Mouse (Mus musculus): ENCODE measurements around the gene Gfer. TPM values are rescaled to one million over a fixed set of nuclear protein-coding genes. Genes with fewer than 3 reads are reported as not detected.

Gfer gene
- polyA plus RNA-seq (2014; fragmentation: Nextera tagmentation; extraction: Ambion mirVana): 48.1 and 48.5 TPM in 2 replicates

DNA sequence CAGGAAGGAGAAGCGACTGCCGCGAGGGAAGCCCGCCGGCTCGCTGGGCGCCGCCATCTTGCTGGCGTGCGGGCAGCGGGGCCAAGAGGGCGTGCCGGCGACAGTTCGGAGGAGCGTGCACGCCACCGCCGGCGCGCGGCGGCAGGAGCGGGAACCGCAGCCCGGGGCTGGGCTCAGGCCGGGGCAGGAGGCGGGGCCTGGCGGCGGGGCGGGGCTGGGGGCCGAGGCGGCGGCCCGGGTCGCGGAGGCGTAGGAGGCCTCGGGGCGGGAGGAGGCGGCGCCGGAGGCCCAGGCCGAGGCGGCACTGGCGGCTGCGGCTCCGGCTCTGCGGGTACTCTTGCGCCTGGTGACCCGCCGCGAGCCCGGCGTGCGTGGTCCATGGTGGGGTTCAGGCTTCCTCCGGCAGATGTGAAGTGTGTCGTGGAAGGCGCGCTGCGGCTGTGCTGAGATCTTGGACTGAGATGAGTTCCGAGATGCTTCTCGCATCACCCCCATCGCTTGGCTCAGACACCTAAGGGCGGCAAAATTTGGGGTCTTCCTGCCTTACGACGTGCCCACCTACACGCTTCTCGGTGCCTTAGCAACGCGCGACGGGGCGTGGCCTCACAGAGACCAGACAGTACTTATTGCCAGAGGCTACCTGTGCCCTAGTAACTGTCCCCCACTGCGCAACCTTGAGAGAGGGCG is at the start of gene Gfer, which contains the start of gene Noxo1:
Gene Gfer, minus strand, starts transcription at position 146 of the 687 bp plus-strand sequence.
Gene Noxo1, plus strand, starts transcription at position 224 of the 687 bp plus-strand sequence.
- peak within 1 kb of the TSS; percentile 83 for H3K27ac ChIP-seq (ENCODE audit: low read depth)
- WGBS: under 1% methylated on average over 53 of the region's 76 CpGs
- ATAC-seq (replicated peaks; ENCODE audit: low FRiP score, low TSS enrichment, low read depth) (peak; percentile 91), DNase-seq (ENCODE audit: low spot score) (peak; percentile 90)
- H3K4me3 ChIP-seq (ENCODE audit: low read depth, low read length): peak within 1 kb of the TSS; percentile 83
- peaks cover 33% of the 10 kb centered on the region for H3K36me3 ChIP-seq (ENCODE audit: control insufficient read depth, insufficient read depth, low read length)
- peak within 1 kb of the TSS; percentile 60 for H3K4me2 ChIP-seq (ENCODE audit: low read length)
- no peaks in the 10 kb centered on the region for H3K9me3 ChIP-seq (ENCODE audit: control insufficient read depth, low read length)
- peaks cover 8% of the 10 kb centered on the region; the same call in 1 of the 2 replicates for H3K27me3 ChIP-seq (replicated peaks; ENCODE audit: control insufficient read depth, insufficient read depth, low read length)
- H3K4me1 ChIP-seq (replicated peaks; ENCODE audit: control insufficient read depth, insufficient read depth, low read length): peaks cover 14% of the 10 kb centered on the region
- peak within 1 kb of the TSS; percentile 76 for H3K9ac ChIP-seq (ENCODE audit: low read length)

DNA sequence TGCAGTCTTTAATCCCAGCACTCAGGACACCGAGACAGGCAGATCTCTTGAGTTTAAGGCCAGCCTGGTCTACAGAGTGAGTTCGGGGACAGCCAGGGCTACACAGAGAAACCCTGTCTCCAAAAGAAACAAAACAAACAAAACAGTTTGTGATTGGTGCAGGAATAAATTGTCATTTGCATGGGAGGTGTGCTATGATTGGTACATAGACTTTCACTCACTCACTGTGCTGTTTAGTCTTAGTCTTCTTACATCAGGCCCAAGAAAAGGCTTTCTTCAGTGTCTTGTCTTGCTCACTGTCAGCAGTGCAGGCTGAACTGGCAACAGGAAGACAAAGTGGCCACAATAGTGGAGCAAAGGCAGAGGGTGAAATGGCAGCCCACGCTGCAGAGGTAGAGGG is 48.4 kb upstream of the Gfer start:
- H3K4me3 ChIP-seq (ENCODE audit: low read depth, low read length): no peak overlapping the region
- H3K9ac ChIP-seq (ENCODE audit: low read length): no peak overlapping the region
- DNase-seq (ENCODE audit: low spot score) (no peak), ATAC-seq (replicated peaks; ENCODE audit: low FRiP score, low TSS enrichment, low read depth) (no peak)
- 0 out of 2 replicates have a peak, but pooled peaks cover 6% of the 10 kb centered on the region for H3K4me1 ChIP-seq (replicated peaks; ENCODE audit: control insufficient read depth, insufficient read depth, low read length)
- H3K36me3 ChIP-seq (ENCODE audit: control insufficient read depth, insufficient read depth, low read length): peaks cover 15% of the 10 kb centered on the region; the same call in 1 of the 2 replicates
- no peaks in the 10 kb centered on the region for H3K27me3 ChIP-seq (replicated peaks; ENCODE audit: control insufficient read depth, insufficient read depth, low read length)
- 73% methylated on average over 3 of the region's 3 CpGs for WGBS
- no peak overlapping the region for H3K27ac ChIP-seq (ENCODE audit: low read depth)
- no peaks in the 10 kb centered on the region for H3K9me3 ChIP-seq (ENCODE audit: control insufficient read depth, low read length)
- no peak overlapping the region for H3K4me2 ChIP-seq (ENCODE audit: low read length)

DNA sequence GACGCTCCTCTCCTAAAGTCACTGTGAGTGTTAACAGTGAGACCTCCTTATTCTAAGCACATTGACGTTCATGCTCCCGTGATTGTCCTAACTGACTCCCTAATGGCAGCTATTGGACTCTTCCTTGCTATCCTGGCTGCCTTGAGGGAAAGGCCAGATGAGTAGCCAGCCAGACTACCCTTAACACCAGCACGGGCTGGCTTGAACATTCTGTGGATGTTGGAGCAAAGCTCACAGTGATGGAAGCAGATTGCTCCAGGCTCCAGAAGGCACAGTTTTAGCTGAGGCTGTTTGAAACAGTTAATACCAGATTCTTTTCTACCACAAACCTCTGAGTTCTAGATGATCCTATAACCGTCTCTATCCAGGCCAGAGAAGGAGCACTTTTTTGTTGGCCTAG is 47.9 kb upstream of the Gfer start:
- Histone ChIP-seq H3K9ac (ENCODE audit: low read length) (no peak overlapping the region), H3K4me2 (ENCODE audit: low read length) (no peak overlapping the region), H3K4me3 (ENCODE audit: low read depth, low read length) (no peak overlapping the region), H3K27me3 (replicated peaks; ENCODE audit: control insufficient read depth, insufficient read depth, low read length) (no peaks in the 10 kb centered on the region), H3K4me1 (replicated peaks; ENCODE audit: control insufficient read depth, insufficient read depth, low read length) (0 out of 2 replicates have a peak, but pooled peaks cover 6% of the 10 kb centered on the region), H3K36me3 (ENCODE audit: control insufficient read depth, insufficient read depth, low read length) (peaks cover 15% of the 10 kb centered on the region; the same call in 1 of the 2 replicates), H3K9me3 (ENCODE audit: control insufficient read depth, low read length) (no peaks in the 10 kb centered on the region), H3K27ac (ENCODE audit: low read depth) (no peak overlapping the region)
- 71% methylated on average over 5 of the region's 5 CpGs for WGBS
- no peak for DNase-seq (ENCODE audit: low spot score)
- no peak for ATAC-seq (replicated peaks; ENCODE audit: low FRiP score, low TSS enrichment, low read depth)

DNA sequence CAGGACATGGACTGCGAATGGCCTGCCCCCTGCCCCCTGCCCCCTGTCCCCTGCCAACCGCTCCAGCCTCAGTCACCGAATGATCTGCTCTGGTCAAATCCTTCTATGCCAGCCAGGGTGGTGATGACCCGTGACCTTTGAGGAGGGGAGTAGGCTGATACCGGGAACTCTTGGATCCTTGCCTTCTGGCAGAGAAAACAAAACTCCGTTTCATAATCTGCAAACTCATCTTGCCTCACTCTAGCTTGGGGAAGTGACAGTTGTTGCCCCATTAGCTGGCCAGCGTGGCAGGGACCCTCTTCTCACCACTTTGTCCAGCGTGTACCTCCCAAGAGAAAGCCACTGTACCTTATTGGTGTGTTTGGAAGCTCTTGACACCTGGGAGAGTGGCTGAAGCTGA is 46.4 kb upstream of the Gfer start:
- DNase-seq (ENCODE audit: low spot score) (no peak), ATAC-seq (replicated peaks; ENCODE audit: low FRiP score, low TSS enrichment, low read depth) (no peak)
- H3K9me3 ChIP-seq (ENCODE audit: control insufficient read depth, low read length): no peaks in the 10 kb centered on the region
- peaks cover 15% of the 10 kb centered on the region; the same call in 1 of the 2 replicates for H3K36me3 ChIP-seq (ENCODE audit: control insufficient read depth, insufficient read depth, low read length)
- no peak overlapping the region for H3K4me3 ChIP-seq (ENCODE audit: low read depth, low read length)
- H3K9ac ChIP-seq (ENCODE audit: low read length): no peak overlapping the region
- H3K4me2 ChIP-seq (ENCODE audit: low read length): no peak overlapping the region
- peaks cover 6% of the 10 kb centered on the region; the same call in 1 of the 2 replicates for H3K4me1 ChIP-seq (replicated peaks; ENCODE audit: control insufficient read depth, insufficient read depth, low read length)
- WGBS: 79% methylated on average over 8 of the region's 8 CpGs
- no peaks in the 10 kb centered on the region for H3K27me3 ChIP-seq (replicated peaks; ENCODE audit: control insufficient read depth, insufficient read depth, low read length)
- H3K27ac ChIP-seq (ENCODE audit: low read depth): no peak overlapping the region

DNA sequence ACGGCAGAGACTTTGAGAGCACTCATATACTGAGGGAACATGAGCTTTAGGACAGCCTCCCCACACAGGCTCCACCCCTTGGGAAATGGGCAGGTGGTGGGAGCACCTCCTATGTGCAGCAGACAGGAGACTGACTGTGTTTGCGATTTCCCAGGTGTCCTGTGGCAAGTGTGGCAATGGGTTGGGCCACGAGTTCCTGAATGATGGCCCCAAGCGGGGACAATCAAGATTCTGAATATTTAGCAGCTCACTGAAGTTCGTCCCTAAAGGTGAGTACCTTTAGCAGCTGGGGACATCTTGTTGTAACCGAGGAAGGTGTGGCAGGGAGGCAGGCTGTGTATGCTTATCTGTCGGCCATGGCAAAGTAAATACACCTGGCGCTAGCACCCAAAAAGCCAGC is 44.0 kb upstream of the Gfer start:
- Histone ChIP-seq H3K4me2 (ENCODE audit: low read length) (no peak overlapping the region), H3K9me3 (ENCODE audit: control insufficient read depth, low read length) (no peaks in the 10 kb centered on the region), H3K27me3 (replicated peaks; ENCODE audit: control insufficient read depth, insufficient read depth, low read length) (no peaks in the 10 kb centered on the region), H3K36me3 (ENCODE audit: control insufficient read depth, insufficient read depth, low read length) (peaks cover 15% of the 10 kb centered on the region; the same call in 1 of the 2 replicates), H3K9ac (ENCODE audit: low read length) (no peak overlapping the region), H3K27ac (ENCODE audit: low read depth) (no peak overlapping the region), H3K4me1 (replicated peaks; ENCODE audit: control insufficient read depth, insufficient read depth, low read length) (peaks cover 7% of the 10 kb centered on the region; the same call in 1 of the 2 replicates), H3K4me3 (ENCODE audit: low read depth, low read length) (no peak overlapping the region)
- WGBS: 73% methylated on average over 8 of the region's 8 CpGs
- ATAC-seq (replicated peaks; ENCODE audit: low FRiP score, low TSS enrichment, low read depth) (no peak), DNase-seq (ENCODE audit: low spot score) (no peak)

DNA sequence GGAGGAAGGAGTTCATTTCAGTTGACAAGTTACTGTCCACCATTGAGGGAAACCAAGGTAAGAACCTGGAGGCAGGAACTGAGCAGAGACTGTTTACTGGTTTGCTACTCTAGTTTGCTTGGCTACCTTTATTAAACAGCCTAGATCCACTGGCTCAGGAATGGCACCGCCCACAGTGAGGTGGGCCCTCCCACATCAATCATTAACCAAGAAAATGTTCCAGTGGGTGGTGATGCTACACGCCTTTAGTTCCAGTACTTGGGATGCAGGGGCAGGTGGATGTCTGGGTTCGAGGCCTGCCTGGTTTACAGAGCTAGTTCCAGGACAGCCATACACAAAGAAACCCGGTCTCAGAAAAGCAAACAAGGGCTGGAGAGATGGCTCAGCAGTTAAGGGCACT is 42.3 kb upstream of the Gfer start:
- no peaks in the 10 kb centered on the region for H3K27me3 ChIP-seq (replicated peaks; ENCODE audit: control insufficient read depth, insufficient read depth, low read length)
- H3K27ac ChIP-seq (ENCODE audit: low read depth): no peak overlapping the region
- no peak overlapping the region for H3K4me2 ChIP-seq (ENCODE audit: low read length)
- peaks cover 7% of the 10 kb centered on the region; the same call in 1 of the 2 replicates for H3K4me1 ChIP-seq (replicated peaks; ENCODE audit: control insufficient read depth, insufficient read depth, low read length)
- H3K4me3 ChIP-seq (ENCODE audit: low read depth, low read length): no peak overlapping the region
- no peak overlapping the region for H3K9ac ChIP-seq (ENCODE audit: low read length)
- H3K9me3 ChIP-seq (ENCODE audit: control insufficient read depth, low read length): no peaks in the 10 kb centered on the region
- H3K36me3 ChIP-seq (ENCODE audit: control insufficient read depth, insufficient read depth, low read length): peaks cover 15% of the 10 kb centered on the region; the same call in 1 of the 2 replicates
- no peak for ATAC-seq (replicated peaks; ENCODE audit: low FRiP score, low TSS enrichment, low read depth)
- no peak for DNase-seq (ENCODE audit: low spot score)
- 82% methylated on average over 4 of the region's 4 CpGs for WGBS

DNA sequence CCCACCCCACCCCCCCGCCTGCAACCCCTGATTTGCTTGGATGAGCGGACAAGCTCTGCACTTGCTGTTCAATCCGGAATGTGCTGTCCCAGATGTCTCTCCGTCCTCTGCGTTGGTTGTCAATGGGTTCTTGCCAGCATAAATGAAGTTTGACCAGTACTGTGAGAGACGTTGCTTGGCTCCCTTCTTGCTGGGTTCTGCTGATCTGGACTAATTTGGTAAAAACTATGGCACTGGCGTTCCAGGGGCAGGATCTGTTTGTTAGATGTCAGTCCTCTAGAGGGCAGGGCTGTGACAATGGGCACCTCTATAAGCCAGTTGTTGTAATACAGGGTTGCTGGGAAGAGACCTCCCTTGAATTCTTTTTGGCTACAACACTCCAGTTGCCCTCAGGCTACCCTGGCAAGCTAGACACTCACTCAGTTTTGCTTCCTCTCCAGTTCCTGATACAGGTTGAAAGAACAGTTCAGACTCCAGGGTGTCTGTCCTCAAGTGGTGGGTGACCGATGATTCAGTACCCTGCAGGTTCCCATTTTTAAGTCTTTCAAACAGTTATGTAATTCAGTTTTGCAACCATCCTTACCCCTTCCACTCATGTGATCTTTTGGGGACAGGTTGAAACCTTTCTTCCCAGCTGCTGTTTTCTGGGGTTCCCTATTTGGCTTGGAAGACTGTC is 41.3 kb upstream of the Gfer start:
- no peak overlapping the region for H3K27ac ChIP-seq (ENCODE audit: low read depth)
- WGBS: 28% methylated on average over 8 of the region's 8 CpGs

DNA sequence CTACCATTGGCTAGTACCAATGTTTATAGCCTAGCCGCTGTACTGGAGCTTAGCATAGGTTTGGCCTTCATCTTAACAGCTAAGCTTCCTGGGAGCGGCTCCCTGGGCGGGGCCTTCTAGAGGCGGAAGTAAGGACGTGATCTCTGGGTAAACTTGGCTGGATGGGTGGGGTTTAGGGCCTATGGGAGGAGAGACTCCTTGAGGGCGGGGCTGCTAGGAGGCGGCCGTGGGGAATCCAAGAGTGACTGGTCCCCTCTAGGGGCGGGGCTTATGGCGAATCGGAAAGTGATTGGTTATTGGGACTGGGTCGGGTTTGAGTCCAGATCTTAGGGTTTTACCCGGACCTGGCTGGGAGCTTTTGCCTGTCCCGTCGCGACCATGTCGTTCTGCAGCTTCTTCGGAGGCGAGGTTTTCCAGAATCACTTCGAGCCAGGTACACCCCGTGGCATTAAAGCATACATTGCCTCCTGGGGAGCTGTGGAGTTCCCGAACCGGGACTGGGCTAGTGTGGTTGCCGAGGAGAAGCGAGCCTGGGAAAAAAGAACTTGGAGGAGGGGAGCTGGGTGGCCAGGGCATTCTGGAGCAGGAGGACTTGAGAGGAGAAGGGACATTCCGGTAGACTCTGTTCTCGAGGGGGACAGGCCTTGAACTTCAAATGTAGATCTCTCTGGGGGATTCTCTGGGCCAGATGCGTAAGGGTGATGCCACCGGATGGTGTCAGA is 40.5 kb upstream of the Gfer start, which contains the start of gene Msrb1:
Gene Msrb1, plus strand, starts transcription at position 313 of the 722 bp plus-strand sequence.
- H3K4me1 ChIP-seq (replicated peaks; ENCODE audit: control insufficient read depth, insufficient read depth, low read length): peaks cover 7% of the 10 kb centered on the region; the same call in 1 of the 2 replicates
- H3K27ac ChIP-seq (ENCODE audit: low read depth): peak within 1 kb of the TSS; percentile 60
- DNase-seq (ENCODE audit: low spot score): peak; percentile 94
- H3K4me3 ChIP-seq (ENCODE audit: low read depth, low read length): peak within 1 kb of the TSS; percentile 61
- no peaks in the 10 kb centered on the region for H3K27me3 ChIP-seq (replicated peaks; ENCODE audit: control insufficient read depth, insufficient read depth, low read length)
- WGBS: 1% methylated on average over 29 of the region's 29 CpGs
- no peaks in the 10 kb centered on the region for H3K9me3 ChIP-seq (ENCODE audit: control insufficient read depth, low read length)
- H3K4me2 ChIP-seq (ENCODE audit: low read length): peak within 1 kb of the TSS; percentile 82
- H3K9ac ChIP-seq (ENCODE audit: low read length): peak within 1 kb of the TSS; percentile 65
- peak; percentile 95 for ATAC-seq (replicated peaks; ENCODE audit: low FRiP score, low TSS enrichment, low read depth)
- peaks cover 9% of the 10 kb centered on the region; the same call in 1 of the 2 replicates for H3K36me3 ChIP-seq (ENCODE audit: control insufficient read depth, insufficient read depth, low read length)

More for the DNA sequence above, 41.3 kb upstream of the Gfer start:
- no peaks in the 10 kb centered on the region for H3K27me3 ChIP-seq (replicated peaks; ENCODE audit: control insufficient read depth, insufficient read depth, low read length)
- DNase-seq (ENCODE audit: low spot score) (no peak), ATAC-seq (replicated peaks; ENCODE audit: low FRiP score, low TSS enrichment, low read depth) (no peak)
- peak overlapping the region; percentile 61 for H3K4me3 ChIP-seq (ENCODE audit: low read depth, low read length)
- H3K4me1 ChIP-seq (replicated peaks; ENCODE audit: control insufficient read depth, insufficient read depth, low read length): peaks cover 7% of the 10 kb centered on the region; the same call in 1 of the 2 replicates
- H3K9ac ChIP-seq (ENCODE audit: low read length): peak overlapping the region; percentile 65
- H3K9me3 ChIP-seq (ENCODE audit: control insufficient read depth, low read length): no peaks in the 10 kb centered on the region
- H3K4me2 ChIP-seq (ENCODE audit: low read length): peak overlapping the region; percentile 82
- H3K36me3 ChIP-seq (ENCODE audit: control insufficient read depth, insufficient read depth, low read length): peaks cover 15% of the 10 kb centered on the region; the same call in 1 of the 2 replicates

Data from intestine, embryonic 14.5 days (tissue).